Mouse (Mus musculus) limb, embryonic 14.5 days (tissue): Measurements from ENCODE around the gene Vps52. TPM values are rescaled to one million over a fixed set of nuclear protein-coding genes. Genes with fewer than 3 reads are reported as not detected.

Experiments
- ATAC-seq: fragments of 200-750 bp; cut with Nextera tagmentation; 2 replicates; pipeline ENCODE4 v1.8.0; 2017; ENCODE audit warnings: low read depth, moderate number of reproducible peaks, moderate TSS enrichment; ENCODE audit not compliant: low FRiP score
- DNase-seq: peaks from one replicate; pipeline ENCODE4 v3.0.0-alpha.2; 2015; ENCODE audit warnings: low spot score
- H3K27ac ChIP-seq: fragments of 300-500 bp; sonication (generic); replicated peaks from 2 replicates; pipeline ENCODE4 v1.5.1; 2014; ENCODE audit warnings: low read depth, mild to moderate bottlenecking, low read length, moderate library complexity, mixed read lengths
- H3K27me3 ChIP-seq: fragments of 300-500 bp; sonication (generic); 2 replicates; pipeline ENCODE4 v1.6.1; 2014; ENCODE audit warnings: low read length, mixed read lengths; ENCODE audit not compliant: control insufficient read depth, insufficient read depth
- H3K36me3 ChIP-seq: fragments of 300-500 bp; sonication (generic); 2 replicates; pipeline ENCODE4 v1.6.1; 2014; ENCODE audit warnings: mild to moderate bottlenecking, low read length, moderate library complexity, mixed read lengths; ENCODE audit not compliant: control insufficient read depth, insufficient read depth
- H3K4me1 ChIP-seq: fragments of 300-500 bp; sonication (generic); 2 replicates; pipeline ENCODE4 v1.6.1; 2014; ENCODE audit warnings: antibody characterized with exemption, low read length, mixed read lengths; ENCODE audit not compliant: control insufficient read depth, insufficient read depth
- H3K4me2 ChIP-seq: fragments of 300-500 bp; sonication (generic); replicated peaks from 2 replicates; pipeline ENCODE4 v1.6.1; 2014; ENCODE audit warnings: low read depth, mild to moderate bottlenecking, low read length, moderate library complexity; ENCODE audit not compliant: severe bottlenecking
- H3K4me3 ChIP-seq: fragments of 300-500 bp; sonication (generic); replicated peaks from 2 replicates; pipeline ENCODE4 v1.5.1; 2014; ENCODE audit warnings: low read length
- H3K9ac ChIP-seq: fragments of 300-500 bp; sonication (generic); 2 replicates; pipeline ENCODE4 v1.6.1; 2014; ENCODE audit warnings: mild to moderate bottlenecking, low read depth, low read length, moderate library complexity; ENCODE audit not compliant: severe bottlenecking
- H3K9me3 ChIP-seq: fragments of 300-500 bp; sonication (generic); 2 replicates; pipeline ENCODE4 v1.6.1; 2016; ENCODE audit warnings: low read length; ENCODE audit not compliant: control insufficient read depth
- POLR2A ChIP-seq: fragments of 200-500 bp; IDR thresholded peaks from 2 replicates; pipeline ENCODE4 v1.8.0; 2012; ENCODE audit warnings: inconsistent platforms, mild to moderate bottlenecking, moderate library complexity, borderline replicate concordance; ENCODE audit not compliant: insufficient read depth, insufficient read length; ENCODE audit errors: extremely low read depth
- WGBS: fragments of 180-500 bp; shearing (Covaris S2); extraction: QIAGEN DNeasy Blood & Tissue Kit; methylation state at CpG from one replicate; pipeline ENCODE4 v1.1.7; 2014; 5-methylcytosine and 5-hydroxymethylcytosine counted together
- polyA plus RNA-seq, 2 experiments: library from polyadenylated mRNA; depleted of rRNA in 1 of 2; stranded (reverse) in 1 of 2; unstranded in 1 of 2; fragments of >200 nt; fragmentation: Nextera tagmentation in 1 of 2; extraction: Ambion mirVana in 1 of 2; gene quantifications; 2 replicates each; pipeline versions ENCODE4 v1.2.1 to v1.2.3; 2012 to 2014

Gene Vps52
- polyA plus RNA-seq, 2 experiments: 38.6 to 48.8 TPM

- Histone ChIP-seq H3K36me3 (peaks cover 58% of the 10 kb centered on the region), H3K4me2 (no peak overlapping the region), H3K4me1 (peaks cover 38% of the 10 kb centered on the region), H3K9ac (peak overlapping the region; percentile 21; the same call in 1 of the 2 replicates), H3K27ac (no peak overlapping the region), H3K9me3 (no peaks in the 10 kb centered on the region), H3K27me3 (no peaks in the 10 kb centered on the region), H3K4me3 (no peak overlapping the region)
- ATAC-seq (no peak), DNase-seq (no peak)
- TF ChIP-seq POLR2A: no peak
- WGBS: 88% methylated on average over 3 of the region's 3 CpGs
Measured at GRCm38 (mm10) chr17:33953310-33953709, 2.3 kb upstream of the Vps52 start.

GRCm38 (mm10) chr17:33953961-33954565, 1.5 kb upstream of the Vps52 start:
- peak overlapping the region; percentile 96 for H3K9ac ChIP-seq
- H3K27me3 ChIP-seq: no peaks in the 10 kb centered on the region
- H3K27ac ChIP-seq: peak overlapping the region; percentile 91; the same call in 1 of the 2 replicates
- H3K36me3 ChIP-seq: peaks cover 59% of the 10 kb centered on the region
- peak overlapping the region; percentile 95 for H3K4me3 ChIP-seq
- H3K4me2 ChIP-seq: peak overlapping the region; percentile 99
- ATAC-seq: no peak
- TF ChIP-seq POLR2A: no peak
- peaks cover 38% of the 10 kb centered on the region for H3K4me1 ChIP-seq
- WGBS: 32% methylated on average over 5 of the region's 5 CpGs
- no peaks in the 10 kb centered on the region for H3K9me3 ChIP-seq
- DNase-seq: no peak

- 1% methylated on average over 33 of the region's 33 CpGs for WGBS
- H3K27ac ChIP-seq: peak overlapping the region; percentile 91
- no peak for DNase-seq
- H3K27me3 ChIP-seq: no peaks in the 10 kb centered on the region
- H3K36me3 ChIP-seq: peaks cover 60% of the 10 kb centered on the region
- no peak for TF ChIP-seq POLR2A
- ATAC-seq: peak; percentile 7
- no peaks in the 10 kb centered on the region for H3K9me3 ChIP-seq
- peak overlapping the region; percentile 99 for H3K4me2 ChIP-seq
- H3K4me3 ChIP-seq: peak overlapping the region; percentile 95
- peaks cover 38% of the 10 kb centered on the region for H3K4me1 ChIP-seq
- H3K9ac ChIP-seq: peak overlapping the region; percentile 96
Measured at GRCm38 (mm10) chr17:33954646-33955554, 712 bp upstream of the Vps52 start.

- TF ChIP-seq POLR2A: no peak
- Histone ChIP-seq H3K9ac (peak overlapping the region; percentile 66), H3K4me3 (peak overlapping the region; percentile 95), H3K4me2 (peak overlapping the region; percentile 74), H3K27ac (peak overlapping the region; percentile 80; the same call in 1 of the 2 replicates), H3K9me3 (no peaks in the 10 kb centered on the region), H3K27me3 (no peaks in the 10 kb centered on the region), H3K36me3 (peaks cover 59% of the 10 kb centered on the region), H3K4me1 (peaks cover 33% of the 10 kb centered on the region)
- ATAC-seq (no peak), DNase-seq (no peak)
- WGBS: 5% methylated on average over 10 of the region's 10 CpGs
Measured at GRCm38 (mm10) chr17:33956336-33956735, 724 bp downstream of the Vps52 start.

- Histone ChIP-seq H3K9ac (no peak overlapping the region), H3K4me1 (peaks cover 24% of the 10 kb centered on the region), H3K27me3 (no peaks in the 10 kb centered on the region), H3K36me3 (peaks cover 56% of the 10 kb centered on the region), H3K4me2 (no peak overlapping the region), H3K27ac (no peak overlapping the region), H3K4me3 (no peak overlapping the region), H3K9me3 (no peaks in the 10 kb centered on the region)
- WGBS: 52% methylated on average over 6 of the region's 6 CpGs
- TF ChIP-seq POLR2A: no peak
- ATAC-seq (no peak), DNase-seq (no peak)
Measured at GRCm38 (mm10) chr17:33957493-33957892, 1.9 kb downstream of the Vps52 start.
